Mouse (Mus musculus): ENCODE results near the gene Olfr99. TPM values are rescaled to one million over a fixed set of nuclear protein-coding genes. Genes with fewer than 3 reads are reported as not detected.
"Not testable (repeated sequence)": the region's sequence is repeated elsewhere in the genome, so short reads cannot be mapped to it uniquely, and the experiment has no call there.

Gene Olfr99
- polyA plus RNA-seq, 1 experiment from 2014 or later, result not detected

- no peak within 1 kb of the TSS for H3K9ac ChIP-seq (replicated peaks; ENCODE audit: low read depth, low read length)
- H3K9me3 ChIP-seq (ENCODE audit: control insufficient read depth, low read depth, low read length), result no peaks in the 10 kb centered on the region
Observed at GRCm38 (mm10) chr17:37270058-37270701, 13.1 kb downstream of the Olfr99 start, which contains the start of gene H2-M3. H2-M3 (plus strand) TSS chr17:37270220.

DNA sequence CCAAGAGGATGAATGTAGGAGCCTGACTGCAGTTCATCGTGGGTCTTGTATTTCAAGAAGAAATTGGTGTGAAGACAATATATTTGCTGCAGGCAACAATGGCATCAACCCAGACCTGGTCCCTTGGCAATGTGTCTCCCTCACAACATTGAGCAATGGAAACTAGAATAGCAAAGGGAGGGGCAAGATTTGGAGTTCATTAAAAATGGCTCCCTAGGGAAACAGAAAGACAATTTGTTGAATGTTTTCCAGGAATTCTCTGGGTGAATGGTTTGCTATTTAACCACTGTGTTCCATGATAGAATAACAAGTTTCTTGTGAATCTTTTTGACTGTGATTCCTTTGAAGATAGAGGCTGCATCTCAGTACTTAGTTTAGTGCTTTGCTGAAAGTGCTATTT is 19.6 kb downstream of the Olfr99 start, which contains the start of gene Olfr98:
Gene Olfr98 (minus strand): TSS at position 124 of the 400 bp plus-strand sequence.
- H3K27me3 ChIP-seq (ENCODE audit: control insufficient read depth, insufficient read depth, low read length), result no peaks in the 10 kb centered on the region
- no peaks in the 10 kb centered on the region for H3K9me3 ChIP-seq (ENCODE audit: control insufficient read depth, low read depth, low read length)
- H3K36me3 ChIP-seq (ENCODE audit: control insufficient read depth, insufficient read depth, low read length), result no peaks in the 10 kb centered on the region
- 74% methylated on average over 1 of the region's 1 CpGs for WGBS
- H3K4me1 ChIP-seq (ENCODE audit: control insufficient read depth, insufficient read depth, low read length), result no peaks in the 10 kb centered on the region
- H3K27ac ChIP-seq (ENCODE audit: low read length), result no peak within 1 kb of the TSS
- H3K4me2 ChIP-seq (replicated peaks; ENCODE audit: low read depth, low read length), result no peak within 1 kb of the TSS
- H3K4me3 ChIP-seq (ENCODE audit: low read depth, low read length), result no peak within 1 kb of the TSS
- H3K9ac ChIP-seq (replicated peaks; ENCODE audit: low read depth, low read length), result no peak within 1 kb of the TSS
- ATAC-seq (ENCODE audit: insufficient number of reproducible peaks, insufficient read depth, low FRiP score, low read depth), result no peak

More at GRCm38 (mm10) chr17:37270058-37270701, 13.1 kb downstream of the Olfr99 start, which contains the start of gene H2-M3:
- Histone ChIP-seq H3K4me2 (replicated peaks; ENCODE audit: low read depth, low read length) (peak within 1 kb of the TSS; percentile 91), H3K4me3 (ENCODE audit: low read depth, low read length) (peak within 1 kb of the TSS; percentile 44), H3K4me1 (ENCODE audit: control insufficient read depth, insufficient read depth, low read length) (no peaks in the 10 kb centered on the region), H3K27me3 (ENCODE audit: control insufficient read depth, insufficient read depth, low read length) (no peaks in the 10 kb centered on the region), H3K36me3 (ENCODE audit: control insufficient read depth, insufficient read depth, low read length) (no peaks in the 10 kb centered on the region), H3K27ac (ENCODE audit: low read length) (no peak within 1 kb of the TSS)
- peak; percentile 95 for ATAC-seq (ENCODE audit: insufficient number of reproducible peaks, insufficient read depth, low FRiP score, low read depth)
- 4% methylated on average over 26 of the region's 26 CpGs for WGBS

- WGBS, result 7% methylated on average over 1 of the region's 1 CpGs
- H3K36me3 ChIP-seq (ENCODE audit: control insufficient read depth, insufficient read depth, low read length), result no peaks in the 10 kb centered on the region
- no peak overlapping the region for H3K4me2 ChIP-seq (replicated peaks; ENCODE audit: low read depth, low read length)
- H3K9ac ChIP-seq (replicated peaks; ENCODE audit: low read depth, low read length), result no peak overlapping the region
- no peak for ATAC-seq (ENCODE audit: insufficient number of reproducible peaks, insufficient read depth, low FRiP score, low read depth)
- H3K4me1 ChIP-seq (ENCODE audit: control insufficient read depth, insufficient read depth, low read length), result no peaks in the 10 kb centered on the region
- no peaks in the 10 kb centered on the region for H3K27me3 ChIP-seq (ENCODE audit: control insufficient read depth, insufficient read depth, low read length)
- no peak overlapping the region for H3K4me3 ChIP-seq (ENCODE audit: low read depth, low read length)
- H3K27ac ChIP-seq (ENCODE audit: low read length), result no peak overlapping the region
- H3K9me3 ChIP-seq (ENCODE audit: control insufficient read depth, low read depth, low read length), result no peaks in the 10 kb centered on the region
Observed at GRCm38 (mm10) chr17:37250544-37250943, 32.7 kb downstream of the Olfr99 start.

GRCm38 (mm10) chr17:37249460-37249859 is 33.8 kb downstream of the Olfr99 start:
- ATAC-seq (ENCODE audit: insufficient number of reproducible peaks, insufficient read depth, low FRiP score, low read depth), result no peak
- no peaks in the 10 kb centered on the region for H3K9me3 ChIP-seq (ENCODE audit: control insufficient read depth, low read depth, low read length)
- H3K27me3 ChIP-seq (ENCODE audit: control insufficient read depth, insufficient read depth, low read length), result no peaks in the 10 kb centered on the region

DNA sequence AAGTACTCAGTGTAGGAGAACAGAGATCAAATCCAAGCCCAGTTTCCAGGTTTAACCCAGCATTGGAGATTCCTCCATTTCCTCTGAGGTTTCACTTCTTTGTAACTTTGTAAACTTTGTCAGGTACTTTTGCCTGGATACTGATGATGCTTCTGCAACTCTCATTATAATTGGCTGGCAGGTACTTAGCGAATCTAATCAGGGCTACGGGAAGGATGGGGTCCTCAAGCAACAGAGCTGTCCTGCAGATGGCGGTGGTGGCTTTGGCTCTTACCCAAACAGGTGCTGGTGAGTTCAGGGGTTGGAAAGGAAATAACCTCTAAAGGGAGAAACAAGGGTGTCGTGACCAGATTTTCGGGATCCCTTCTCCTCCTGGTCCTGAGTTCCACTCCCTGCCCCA is 36.5 kb downstream of the Olfr99 start:
- Histone ChIP-seq H3K9ac (replicated peaks; ENCODE audit: low read depth, low read length) (no peak overlapping the region), H3K27me3 (ENCODE audit: control insufficient read depth, insufficient read depth, low read length) (no peaks in the 10 kb centered on the region), H3K4me3 (ENCODE audit: low read depth, low read length) (no peak overlapping the region), H3K27ac (ENCODE audit: low read length) (no peak overlapping the region), H3K4me2 (replicated peaks; ENCODE audit: low read depth, low read length) (no peak overlapping the region), H3K9me3 (ENCODE audit: control insufficient read depth, low read depth, low read length) (no peaks in the 10 kb centered on the region), H3K36me3 (ENCODE audit: control insufficient read depth, insufficient read depth, low read length) (no peaks in the 10 kb centered on the region), H3K4me1 (ENCODE audit: control insufficient read depth, insufficient read depth, low read length) (no peaks in the 10 kb centered on the region)
- peak; percentile 61; the same call in 1 of the 2 replicates for ATAC-seq (ENCODE audit: insufficient number of reproducible peaks, insufficient read depth, low FRiP score, low read depth)
- WGBS, result 31% methylated on average over 5 of the region's 5 CpGs

More at GRCm38 (mm10) chr17:37249460-37249859, 33.8 kb downstream of the Olfr99 start:
- Histone ChIP-seq H3K36me3 (ENCODE audit: control insufficient read depth, insufficient read depth, low read length) (no peaks in the 10 kb centered on the region), H3K27ac (ENCODE audit: low read length) (no peak overlapping the region), H3K9ac (replicated peaks; ENCODE audit: low read depth, low read length) (no peak overlapping the region), H3K4me3 (ENCODE audit: low read depth, low read length) (no peak overlapping the region), H3K4me1 (ENCODE audit: control insufficient read depth, insufficient read depth, low read length) (no peaks in the 10 kb centered on the region), H3K4me2 (replicated peaks; ENCODE audit: low read depth, low read length) (no peak overlapping the region)

DNA sequence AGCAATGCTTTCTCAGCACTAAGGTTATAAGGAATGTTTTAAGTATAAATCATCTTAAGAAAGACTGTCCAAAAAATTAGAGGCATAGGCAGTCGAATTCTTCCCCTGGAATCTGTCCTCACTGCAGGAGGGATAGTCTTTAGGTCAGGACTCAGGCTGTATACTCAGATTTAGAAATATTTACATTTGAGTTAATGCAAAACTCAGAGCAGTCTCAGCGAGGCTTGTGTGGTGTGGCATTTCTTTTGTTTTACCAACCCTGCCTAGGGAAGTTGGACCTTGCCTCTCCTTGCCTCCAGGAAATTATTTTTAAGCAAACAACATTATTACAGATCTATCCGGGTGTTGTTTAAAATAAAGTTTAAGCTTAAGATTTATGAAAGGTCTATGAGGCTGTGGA is 41.1 kb downstream of the Olfr99 start:
- Histone ChIP-seq H3K9ac (replicated peaks; ENCODE audit: low read depth, low read length) (no peak overlapping the region), H3K36me3 (ENCODE audit: control insufficient read depth, insufficient read depth, low read length) (no peaks in the 10 kb centered on the region), H3K4me3 (ENCODE audit: low read depth, low read length) (no peak overlapping the region), H3K9me3 (ENCODE audit: control insufficient read depth, low read depth, low read length) (no peaks in the 10 kb centered on the region), H3K27ac (ENCODE audit: low read length) (no peak overlapping the region), H3K27me3 (ENCODE audit: control insufficient read depth, insufficient read depth, low read length) (no peaks in the 10 kb centered on the region), H3K4me1 (ENCODE audit: control insufficient read depth, insufficient read depth, low read length) (no peaks in the 10 kb centered on the region), H3K4me2 (replicated peaks; ENCODE audit: low read depth, low read length) (no peak overlapping the region)
- 0 out of 2 replicates have a peak, but pooled peaks have one; percentile 46 for ATAC-seq (ENCODE audit: insufficient number of reproducible peaks, insufficient read depth, low FRiP score, low read depth)
- 11% methylated on average over 3 of the region's 3 CpGs for WGBS

DNA sequence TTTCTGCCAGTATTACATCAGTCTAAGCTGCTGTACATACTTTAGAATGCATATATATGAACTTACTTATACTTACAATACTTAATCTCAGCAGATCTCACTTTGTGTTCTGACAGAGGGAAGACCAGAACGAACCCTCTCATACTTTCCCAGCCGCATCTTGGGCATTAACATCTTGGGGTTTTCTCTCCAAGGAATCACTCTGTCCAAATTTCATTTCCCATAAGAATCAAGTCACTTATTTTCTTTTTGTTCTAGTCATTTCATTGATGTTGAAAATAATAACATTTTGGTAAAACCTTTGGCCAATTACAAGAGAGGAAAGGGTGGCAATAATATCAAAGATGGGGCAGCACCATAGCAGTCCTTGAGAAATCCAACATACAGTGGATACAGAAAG is 46.0 kb downstream of the Olfr99 start, which contains the start of gene Olfr97:
Gene Olfr97 (minus strand): TSS at position 101 of the 400 bp plus-strand sequence.
- H3K36me3 ChIP-seq (ENCODE audit: control insufficient read depth, insufficient read depth, low read length); H3K4me1 ChIP-seq (ENCODE audit: control insufficient read depth, insufficient read depth, low read length); H3K4me3 ChIP-seq (ENCODE audit: low read depth, low read length); H3K9ac ChIP-seq (replicated peaks; ENCODE audit: low read depth, low read length); H3K9me3 ChIP-seq (ENCODE audit: control insufficient read depth, low read depth, low read length); H3K4me2 ChIP-seq (replicated peaks; ENCODE audit: low read depth, low read length); H3K27me3 ChIP-seq (ENCODE audit: control insufficient read depth, insufficient read depth, low read length); ATAC-seq (ENCODE audit: insufficient number of reproducible peaks, insufficient read depth, low FRiP score, low read depth); H3K27ac ChIP-seq (ENCODE audit: low read length): not testable (repeated sequence)
- 92% methylated on average over 2 of the region's 2 CpGs for WGBS

All from stomach, embryonic 14.5 days (tissue).